Mouse (Mus musculus) intestine, embryonic 15.5 days (tissue): ENCODE results near the gene Ppp2r5c. TPM values are rescaled to one million over a fixed set of nuclear protein-coding genes. Genes with fewer than 3 reads are reported as not detected.

ENCODE experiments used
- ATAC-seq: fragments of 200-750 bp; cut with Nextera tagmentation; 2 replicates; pipeline ENCODE4 v1.8.0; 2017; ENCODE audit warnings: moderate TSS enrichment, moderate library complexity
- H3K27ac ChIP-seq: fragments of 300-500 bp; sonication (generic); 2 replicates; pipeline ENCODE4 v1.5.1; 2015; ENCODE audit warnings: mild to moderate bottlenecking, inconsistent platforms
- H3K27me3 ChIP-seq: fragments of 300-500 bp; sonication (generic); replicated peaks from 2 replicates; pipeline ENCODE4 v1.6.1; 2015; ENCODE audit warnings: inconsistent platforms
- H3K36me3 ChIP-seq: fragments of 300-500 bp; sonication (generic); 2 replicates; pipeline ENCODE4 v1.6.1; 2015; ENCODE audit warnings: inconsistent platforms
- H3K4me1 ChIP-seq: fragments of 300-500 bp; sonication (generic); replicated peaks from 2 replicates; pipeline ENCODE4 v1.6.1; 2015; ENCODE audit warnings: inconsistent platforms
- H3K4me2 ChIP-seq: fragments of 300-500 bp; sonication (generic); replicated peaks from 2 replicates; pipeline ENCODE4 v1.6.1; 2015; ENCODE audit warnings: mild to moderate bottlenecking, inconsistent platforms
- H3K4me3 ChIP-seq: fragments of 300-500 bp; sonication (generic); replicated peaks from 2 replicates; pipeline ENCODE4 v1.5.1; 2015; ENCODE audit warnings: inconsistent platforms
- H3K9ac ChIP-seq: fragments of 300-500 bp; sonication (generic); 2 replicates; pipeline ENCODE4 v1.6.1; 2015; ENCODE audit warnings: inconsistent platforms
- H3K9me3 ChIP-seq: fragments of 300-500 bp; sonication (generic); 2 replicates; pipeline ENCODE4 v1.6.1; 2016; ENCODE audit warnings: inconsistent platforms
- WGBS: fragments of 180-500 bp; shearing (Covaris S2); methylation state at CpG from one replicate; pipeline ENCODE4 v1.1.7; 2015; 5-methylcytosine and 5-hydroxymethylcytosine counted together
- polyA plus RNA-seq: library from polyadenylated mRNA; unstranded; fragments of >200 nt; fragmentation: Nextera tagmentation; extraction: Ambion mirVana; gene quantifications from 2 replicates; pipeline ENCODE4 v1.2.1, GENCODE M21; 2015

The Ppp2r5c gene
- polyA plus RNA-seq, 1 experiment from 2014 or later = 162 TPM

DNA sequence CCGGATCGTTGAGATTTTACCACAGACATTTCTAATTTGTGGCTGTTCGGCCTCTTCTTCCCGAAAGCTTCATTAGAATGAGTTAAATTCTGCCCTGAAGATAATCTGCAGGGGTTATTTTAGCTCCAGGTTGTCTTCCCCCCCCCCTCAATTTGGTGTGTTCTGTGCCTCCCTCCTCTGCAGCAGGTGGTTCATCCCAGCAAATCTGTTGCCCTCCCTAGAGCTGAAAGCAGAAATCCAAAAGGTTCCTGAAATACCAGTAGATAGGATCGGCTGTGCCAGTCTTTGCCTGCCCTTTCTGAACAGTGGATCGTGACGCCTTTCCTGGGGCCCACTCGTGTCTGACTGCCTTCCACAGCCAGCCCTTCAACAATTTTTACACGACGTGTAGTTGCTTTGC lies 1.8 kb downstream of the Ppp2r5c start:
- H3K9me3 ChIP-seq = no peaks in the 10 kb centered on the region
- H3K4me3 ChIP-seq = no peak overlapping the region
- H3K4me2 ChIP-seq = no peak overlapping the region
- no peaks in the 10 kb centered on the region for H3K27me3 ChIP-seq
- no peaks in the 10 kb centered on the region for H3K36me3 ChIP-seq
- H3K9ac ChIP-seq = no peak overlapping the region
- WGBS = 89% methylated on average over 10 of the region's 10 CpGs
- H3K27ac ChIP-seq = no peak overlapping the region
- peaks cover 12% of the 10 kb centered on the region for H3K4me1 ChIP-seq
- ATAC-seq = no peak

DNA sequence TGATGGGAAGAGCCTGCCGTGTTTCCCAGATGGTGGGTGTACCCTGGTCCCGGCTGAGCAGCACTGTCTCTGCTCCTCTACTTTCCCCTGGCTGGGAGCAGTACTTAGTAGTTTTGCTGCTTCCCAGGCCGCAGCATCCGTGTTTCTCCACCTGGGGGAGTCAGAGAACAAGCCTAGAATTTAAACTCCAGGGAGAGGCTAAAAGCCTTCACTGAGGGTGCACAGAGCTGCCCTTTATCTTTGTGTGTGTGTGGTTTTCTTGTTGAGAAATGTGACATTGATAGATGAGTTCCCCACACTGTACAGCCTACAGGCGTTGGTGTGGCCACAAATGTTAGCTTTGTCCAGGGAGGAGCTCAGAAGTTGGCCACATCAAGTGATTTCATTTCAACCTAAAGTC lies 7.3 kb downstream of the Ppp2r5c start:
- H3K36me3 ChIP-seq = no peaks in the 10 kb centered on the region
- no peak overlapping the region for H3K4me3 ChIP-seq
- no peak overlapping the region for H3K27ac ChIP-seq
- no peaks in the 10 kb centered on the region for H3K9me3 ChIP-seq
- no peaks in the 10 kb centered on the region for H3K4me1 ChIP-seq
- H3K9ac ChIP-seq = no peak overlapping the region
- ATAC-seq = peak; percentile 62
- H3K27me3 ChIP-seq = no peaks in the 10 kb centered on the region
- no peak overlapping the region for H3K4me2 ChIP-seq
- 7% methylated on average over 5 of the region's 5 CpGs for WGBS

DNA sequence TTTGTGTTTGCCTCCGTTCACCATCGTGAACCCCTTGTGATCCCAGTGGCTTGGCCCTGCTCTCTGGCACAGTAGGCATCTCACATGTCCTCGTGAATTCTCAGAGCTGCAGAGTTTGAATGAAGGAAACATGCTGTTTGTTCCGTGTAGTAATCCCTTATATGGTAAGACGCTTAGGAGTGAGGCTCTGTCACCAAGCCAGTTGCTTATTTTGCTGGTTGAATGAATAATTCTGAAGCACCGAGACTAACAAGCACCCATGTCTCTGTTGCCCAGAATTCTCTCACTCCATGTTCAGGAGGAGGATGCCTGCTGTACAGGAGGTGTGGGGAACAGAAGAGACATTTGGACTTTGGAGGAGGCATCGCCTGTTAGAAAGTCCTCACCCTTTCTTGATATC lies 9.1 kb downstream of the Ppp2r5c start:
- Histone ChIP-seq H3K27ac (no peak overlapping the region), H3K9me3 (no peaks in the 10 kb centered on the region), H3K36me3 (no peaks in the 10 kb centered on the region), H3K27me3 (no peaks in the 10 kb centered on the region), H3K4me2 (no peak overlapping the region), H3K9ac (no peak overlapping the region), H3K4me1 (no peaks in the 10 kb centered on the region), H3K4me3 (no peak overlapping the region)
- WGBS = 87% methylated on average over 7 of the region's 7 CpGs
- no peak for ATAC-seq

DNA sequence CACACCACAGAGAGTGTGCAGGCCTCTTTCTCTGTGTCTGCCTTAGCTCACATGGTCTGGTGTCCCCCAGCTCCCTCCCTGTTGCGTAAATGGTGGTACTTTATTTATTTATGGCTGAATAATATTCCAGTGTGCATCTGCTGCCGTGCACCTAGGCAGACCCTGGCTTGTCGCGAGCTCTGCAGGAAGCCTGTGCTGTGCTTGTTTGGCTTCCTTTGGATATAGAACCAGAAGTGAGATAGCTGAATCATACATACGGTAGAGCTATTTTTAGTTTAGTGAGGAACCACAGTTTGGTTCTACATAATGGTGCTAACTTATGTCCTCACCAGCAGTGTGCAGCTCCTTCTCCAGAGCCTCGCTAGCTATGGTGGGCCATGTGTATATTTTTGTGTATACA lies 11.7 kb downstream of the Ppp2r5c start:
- 74% methylated on average over 6 of the region's 6 CpGs for WGBS
- ATAC-seq = no peak

DNA sequence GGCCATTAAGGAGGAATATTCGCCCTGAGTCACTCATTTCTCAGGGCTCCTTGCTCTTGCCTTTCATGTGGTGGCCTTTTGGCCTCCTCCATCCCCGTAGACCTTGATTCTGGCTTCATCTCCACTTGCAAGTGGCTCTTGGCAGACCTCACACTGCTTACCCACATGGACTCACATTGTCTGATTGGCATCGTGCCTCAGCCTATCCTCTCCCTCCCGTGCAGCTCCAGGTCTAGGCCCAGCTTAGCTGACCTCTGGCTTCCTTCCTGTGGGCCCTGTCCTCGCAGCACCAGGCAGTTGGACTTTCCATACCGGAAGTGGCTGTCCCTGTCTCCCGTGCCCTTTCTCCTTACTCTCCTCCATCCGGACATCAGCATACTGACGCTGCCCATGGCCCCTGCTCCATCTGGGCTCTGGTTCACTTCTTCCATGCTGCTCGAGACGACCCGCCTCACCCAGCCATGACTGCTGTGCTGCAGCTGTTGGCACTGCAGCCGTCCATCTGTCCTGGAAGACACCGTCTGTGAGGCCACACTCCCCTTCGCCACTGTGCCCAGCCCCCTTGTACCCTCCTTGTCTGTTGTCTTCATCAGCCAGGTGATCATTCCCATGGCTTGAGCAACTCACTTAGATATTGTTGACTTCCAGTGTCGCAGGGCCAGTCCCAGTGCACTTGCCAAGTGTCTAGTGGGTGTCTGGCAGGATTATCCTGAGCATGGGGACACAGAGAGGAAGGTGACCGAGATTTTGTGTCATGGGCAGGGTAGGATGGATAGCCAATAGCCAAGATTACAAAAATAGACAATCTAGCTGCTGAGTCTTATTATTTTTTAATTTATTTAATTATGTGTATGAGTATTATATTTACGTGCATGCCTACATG lies 13.7 kb downstream of the Ppp2r5c start:
- Histone ChIP-seq H3K36me3 (no peaks in the 10 kb centered on the region), H3K4me1 (no peaks in the 10 kb centered on the region), H3K4me2 (no peak overlapping the region), H3K27me3 (no peaks in the 10 kb centered on the region), H3K27ac (no peak overlapping the region), H3K9ac (peak overlapping the region; percentile 3; the same call in 1 of the 2 replicates), H3K4me3 (no peak overlapping the region), H3K9me3 (no peaks in the 10 kb centered on the region)
- whole genome bisulfite sequencing = 81% methylated on average over 18 of the region's 18 CpGs
- ATAC-seq = no peak

More for the DNA sequence above, 11.7 kb downstream of the Ppp2r5c start:
- H3K9me3 ChIP-seq = no peaks in the 10 kb centered on the region
- no peak overlapping the region for H3K4me3 ChIP-seq
- no peaks in the 10 kb centered on the region for H3K27me3 ChIP-seq
- no peak overlapping the region for H3K27ac ChIP-seq
- H3K9ac ChIP-seq = no peak overlapping the region
- no peak overlapping the region for H3K4me2 ChIP-seq
- H3K36me3 ChIP-seq = no peaks in the 10 kb centered on the region
- H3K4me1 ChIP-seq = no peaks in the 10 kb centered on the region

DNA sequence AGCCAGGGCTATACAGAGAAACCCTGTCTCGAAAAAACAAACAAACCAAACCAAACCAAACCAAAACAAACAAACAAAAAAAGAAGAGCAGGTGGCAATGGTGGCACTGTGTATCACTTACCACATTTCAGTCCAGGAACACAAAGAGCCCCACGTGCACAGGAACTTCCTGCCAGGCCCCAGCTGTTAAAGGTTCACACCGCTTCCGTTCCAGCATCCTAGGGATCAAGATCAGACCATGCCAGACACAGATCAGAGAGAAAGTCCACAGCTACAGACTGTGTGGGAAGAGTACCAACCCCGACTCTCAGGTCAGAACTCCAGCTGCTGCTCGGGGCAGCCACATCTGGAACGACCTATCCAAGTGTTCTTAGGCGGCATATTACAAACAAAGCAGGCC lies 16.8 kb downstream of the Ppp2r5c start:
- Histone ChIP-seq H3K4me1 (no peaks in the 10 kb centered on the region), H3K9ac (no peak overlapping the region), H3K27me3 (no peaks in the 10 kb centered on the region), H3K36me3 (no peaks in the 10 kb centered on the region), H3K4me3 (no peak overlapping the region), H3K9me3 (no peaks in the 10 kb centered on the region), H3K4me2 (no peak overlapping the region), H3K27ac (no peak overlapping the region)
- ATAC-seq = no peak
- WGBS = 60% methylated on average over 8 of the region's 8 CpGs

DNA sequence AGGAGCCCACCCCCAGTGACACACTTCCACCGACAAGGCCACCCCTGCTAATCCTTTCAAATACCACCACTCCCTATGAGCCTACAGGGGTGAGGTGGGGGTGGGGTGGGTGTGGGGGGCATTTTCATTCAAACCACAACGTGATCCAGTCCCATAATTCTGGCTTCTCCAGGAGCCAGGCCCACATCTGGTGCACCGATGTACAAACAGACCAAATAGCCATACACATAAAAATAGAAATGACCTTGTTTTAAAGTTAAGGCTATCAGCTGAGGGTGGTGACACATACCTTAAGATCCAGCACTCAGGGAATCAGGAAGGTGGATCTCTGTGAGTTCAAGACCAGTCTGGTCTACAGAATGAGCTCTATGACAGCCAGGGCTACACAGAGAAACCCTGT lies 24.5 kb downstream of the Ppp2r5c start:
- H3K4me3 ChIP-seq = no peak overlapping the region
- H3K9ac ChIP-seq = no peak overlapping the region
- no peaks in the 10 kb centered on the region for H3K36me3 ChIP-seq
- no peak for ATAC-seq
- no peak overlapping the region for H3K4me2 ChIP-seq
- no peaks in the 10 kb centered on the region for H3K27me3 ChIP-seq
- no peak overlapping the region for H3K27ac ChIP-seq
- H3K4me1 ChIP-seq = no peaks in the 10 kb centered on the region
- no peaks in the 10 kb centered on the region for H3K9me3 ChIP-seq
- 77% methylated on average over 3 of the region's 3 CpGs for WGBS

DNA sequence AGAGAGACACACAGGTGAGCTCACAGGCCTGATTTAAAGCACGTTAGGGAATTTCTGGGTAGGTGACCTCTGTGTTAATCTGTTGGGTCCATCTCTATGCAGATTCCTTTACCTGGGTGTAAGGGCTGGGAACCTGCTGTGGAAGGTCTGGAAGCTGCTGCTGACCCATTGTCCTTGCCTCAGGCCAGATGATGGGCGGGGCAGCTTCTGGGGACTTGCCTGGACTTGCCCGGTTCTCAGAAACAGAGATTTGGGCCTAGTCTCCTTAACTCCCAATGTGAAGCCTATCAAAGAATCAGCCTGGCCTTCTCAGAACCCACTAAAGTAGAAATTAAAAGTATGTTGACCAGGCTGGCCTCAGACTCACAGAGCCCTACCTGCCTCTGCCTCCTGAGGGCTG lies 25.3 kb downstream of the Ppp2r5c start:
- Histone ChIP-seq H3K9ac (no peak overlapping the region), H3K4me3 (no peak overlapping the region), H3K36me3 (no peaks in the 10 kb centered on the region), H3K4me1 (no peaks in the 10 kb centered on the region), H3K4me2 (no peak overlapping the region), H3K27ac (no peak overlapping the region), H3K27me3 (no peaks in the 10 kb centered on the region), H3K9me3 (no peaks in the 10 kb centered on the region)
- no peak for ATAC-seq
- 85% methylated on average over 3 of the region's 3 CpGs for WGBS

DNA sequence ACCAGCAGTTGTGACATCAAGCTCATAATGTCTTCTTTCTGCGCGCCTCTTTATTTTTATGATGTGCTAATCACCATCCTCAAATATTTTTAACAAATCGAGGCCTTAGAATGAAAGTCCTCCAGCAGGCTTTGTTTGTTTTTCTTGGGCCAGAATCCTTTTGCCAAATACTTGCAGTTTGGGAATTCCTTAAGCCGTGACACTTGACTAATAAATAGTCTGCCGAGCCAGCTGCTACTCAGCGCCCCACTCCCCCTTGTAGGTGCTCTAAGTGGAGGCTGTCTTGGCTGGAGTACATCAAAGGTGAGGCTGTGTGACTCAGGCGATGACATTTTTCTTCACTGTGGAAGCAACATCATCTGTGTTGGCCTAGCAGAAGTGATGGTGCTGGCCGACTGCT lies 27.6 kb downstream of the Ppp2r5c start:
- H3K27ac ChIP-seq = no peak overlapping the region
- no peaks in the 10 kb centered on the region for H3K9me3 ChIP-seq
- no peak overlapping the region for H3K4me2 ChIP-seq
- 45% methylated on average over 8 of the region's 8 CpGs for WGBS
- H3K4me3 ChIP-seq = no peak overlapping the region
- H3K9ac ChIP-seq = no peak overlapping the region
- H3K27me3 ChIP-seq = no peaks in the 10 kb centered on the region
- no peak for ATAC-seq
- H3K4me1 ChIP-seq = no peaks in the 10 kb centered on the region
- no peaks in the 10 kb centered on the region for H3K36me3 ChIP-seq

DNA sequence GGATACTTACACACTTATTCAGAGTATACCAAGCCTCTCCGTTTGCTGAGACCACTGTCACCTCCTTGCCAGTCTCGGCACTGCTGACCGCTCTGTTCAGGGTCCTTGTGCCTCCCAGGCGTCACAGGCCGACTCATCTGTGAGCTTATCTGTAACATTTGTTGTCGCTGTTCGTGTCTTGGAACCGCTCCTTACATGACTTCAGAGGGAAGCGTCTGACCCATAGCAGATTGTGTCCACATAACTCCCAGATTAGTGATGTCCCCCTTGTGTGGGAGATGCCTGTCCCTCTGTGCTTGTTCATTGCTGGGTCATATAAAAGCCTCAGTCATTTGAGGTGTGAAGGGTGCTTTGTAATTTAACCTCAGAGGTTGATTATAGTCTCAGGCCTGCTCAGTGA lies 29.6 kb downstream of the Ppp2r5c start:
- 62% methylated on average over 9 of the region's 9 CpGs for WGBS
- H3K36me3 ChIP-seq = no peaks in the 10 kb centered on the region
- H3K4me2 ChIP-seq = no peak overlapping the region
- H3K4me1 ChIP-seq = no peaks in the 10 kb centered on the region
- H3K27ac ChIP-seq = no peak overlapping the region
- H3K9ac ChIP-seq = no peak overlapping the region
- no peaks in the 10 kb centered on the region for H3K27me3 ChIP-seq
- no peaks in the 10 kb centered on the region for H3K9me3 ChIP-seq
- no peak for ATAC-seq
- H3K4me3 ChIP-seq = no peak overlapping the region

DNA sequence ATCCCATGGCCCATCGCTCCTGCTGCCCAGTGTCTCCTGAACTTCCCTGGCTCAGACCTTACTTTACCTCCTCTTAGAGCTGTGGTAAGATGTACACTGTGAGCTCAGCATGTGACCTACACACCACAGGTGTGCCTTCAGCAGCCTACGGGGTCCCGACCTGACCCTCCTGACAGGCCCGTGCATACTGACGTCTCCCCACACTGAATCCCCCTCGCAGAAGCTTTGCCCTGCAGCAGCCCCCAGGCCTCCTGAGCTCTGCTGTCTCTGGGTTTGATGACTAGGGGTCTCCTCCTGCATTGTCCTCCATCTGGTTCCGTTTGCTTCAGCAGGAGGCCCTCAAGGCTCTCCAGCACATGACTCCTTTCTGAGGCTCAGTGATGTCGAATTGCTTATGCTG lies 31.0 kb downstream of the Ppp2r5c start:
- Histone ChIP-seq H3K27ac (no peak overlapping the region), H3K4me2 (no peak overlapping the region), H3K36me3 (no peaks in the 10 kb centered on the region), H3K9ac (no peak overlapping the region), H3K4me3 (no peak overlapping the region), H3K27me3 (no peaks in the 10 kb centered on the region), H3K4me1 (no peaks in the 10 kb centered on the region), H3K9me3 (no peaks in the 10 kb centered on the region)
- 88% methylated on average over 8 of the region's 8 CpGs for WGBS
- no peak for ATAC-seq

DNA sequence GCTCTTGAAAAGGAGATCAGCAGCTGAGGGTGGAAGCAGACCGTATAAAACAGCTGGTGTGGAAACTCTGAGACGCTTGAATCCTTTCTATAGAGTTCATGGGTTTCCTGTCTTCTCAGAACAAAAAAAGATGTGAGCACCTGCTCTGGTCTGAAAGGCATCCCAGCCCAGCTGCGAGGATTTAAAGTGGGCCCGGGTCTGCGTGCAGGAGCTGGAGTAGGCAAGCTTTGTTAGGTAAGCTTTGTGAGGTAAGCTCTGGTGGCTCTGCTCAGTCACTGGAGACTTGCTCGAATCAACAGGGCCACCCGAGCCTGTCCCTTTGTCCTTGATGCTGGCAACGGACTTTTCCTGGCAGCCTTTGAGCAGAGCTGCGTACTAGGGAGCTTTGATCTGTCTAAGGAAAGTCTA lies 31.7 kb downstream of the Ppp2r5c start:
- WGBS = 87% methylated on average over 9 of the region's 9 CpGs
- Histone ChIP-seq H3K4me1 (no peaks in the 10 kb centered on the region), H3K9ac (no peak overlapping the region), H3K27ac (no peak overlapping the region), H3K9me3 (no peaks in the 10 kb centered on the region), H3K36me3 (no peaks in the 10 kb centered on the region), H3K4me3 (no peak overlapping the region), H3K27me3 (no peaks in the 10 kb centered on the region), H3K4me2 (no peak overlapping the region)
- no peak for ATAC-seq

DNA sequence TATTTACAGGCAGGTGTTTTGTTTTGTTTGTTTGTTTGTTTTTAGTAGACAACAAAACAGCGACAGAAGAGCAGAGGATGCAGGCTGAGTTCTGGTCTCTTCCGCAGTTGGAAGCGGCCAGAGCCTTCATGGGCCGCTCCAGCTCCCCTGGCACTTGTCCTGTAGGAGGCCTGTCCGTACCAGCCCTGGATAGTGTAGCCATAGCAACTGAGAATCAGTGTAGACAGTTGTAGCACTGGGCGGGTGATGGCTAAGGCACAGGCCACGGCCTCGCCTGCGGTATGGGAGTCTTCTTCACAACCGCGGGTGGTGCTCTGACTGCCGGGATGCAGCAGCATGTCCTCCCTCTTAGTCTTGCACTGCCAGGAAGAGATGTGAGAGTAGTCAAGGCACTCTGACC lies 32.3 kb downstream of the Ppp2r5c start:
- H3K27me3 ChIP-seq = no peaks in the 10 kb centered on the region
- no peaks in the 10 kb centered on the region for H3K9me3 ChIP-seq
- H3K4me2 ChIP-seq = no peak overlapping the region
- ATAC-seq = no peak
- H3K4me1 ChIP-seq = peaks cover 6% of the 10 kb centered on the region; the same call in 1 of the 2 replicates
- no peak overlapping the region for H3K4me3 ChIP-seq
- no peaks in the 10 kb centered on the region for H3K36me3 ChIP-seq
- H3K9ac ChIP-seq = no peak overlapping the region
- no peak overlapping the region for H3K27ac ChIP-seq
- 84% methylated on average over 12 of the region's 12 CpGs for WGBS
